In the genomic region with DNA sequence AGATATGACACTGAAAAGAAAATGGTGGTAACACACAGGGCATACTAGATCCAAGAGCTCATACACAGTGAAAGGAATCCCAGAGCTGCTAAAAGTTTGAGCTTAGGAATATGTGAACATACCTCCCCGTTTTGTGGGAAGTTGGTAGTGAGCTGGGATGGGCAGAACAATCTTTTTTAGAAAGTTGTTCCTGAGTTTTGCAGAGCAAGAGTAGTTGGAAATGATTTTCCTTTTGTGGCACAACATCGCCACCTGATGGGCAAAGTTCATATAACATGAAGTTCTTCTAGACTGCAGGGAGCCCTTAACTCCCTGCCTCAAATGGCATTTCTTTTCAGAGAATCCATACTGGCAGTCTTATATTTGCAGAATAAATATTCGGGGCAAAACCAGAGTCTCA, we compare ENCODE assay signal across 9 mouse cellular contexts. TPM values are rescaled to one million over a fixed set of nuclear protein-coding genes. Genes with fewer than 3 reads are reported as not detected.
A peak's percentile ranks its signal among the peaks of the same experiment; 100 is the strongest.
DNase-seq lines count a peak whose midpoint lies in the region; ATAC-seq and TF ChIP-seq lines count a peak whose summit lies in the region.
"Had no signal": no experiment of that assay in that cellular context is flagged by ENCODE, and none has a peak within 500 bp of the region (broad histone marks: within the 10 kb centered on the region; RNA-seq: fewer than 3 reads in every experiment).

No protein-coding gene starts in this region.

- no peak overlapping the region for H3K4me3 ChIP-seq in hindbrain, embryonic 10.5 days
- no peak overlapping the region for H3K4me3 ChIP-seq in hindbrain, embryonic 13.5 days
- no peak overlapping the region for H3K4me3 ChIP-seq in hindbrain, embryonic 14.5 days (replicated peaks; ENCODE audit: low read length)
- no peak overlapping the region for H3K4me3 ChIP-seq in midbrain, postnatal 0 days (ENCODE audit: low read depth, low read length)
- H3K4me3 ChIP-seq: megakaryocyte, embryonic 14.5 days had no signal

- H3K27me3 ChIP-seq in hindbrain, embryonic 10.5 days (ENCODE audit: insufficient read depth, poor library complexity, severe bottlenecking) = peaks cover 17% of the 10 kb centered on the region; the same call in 1 of the 2 replicates
- peaks cover 11% of the 10 kb centered on the region for H3K27me3 ChIP-seq in hindbrain, embryonic 13.5 days
- no peaks in the 10 kb centered on the region for H3K27me3 ChIP-seq in hindbrain, embryonic 14.5 days (ENCODE audit: control insufficient read depth, insufficient read depth, low read length)
- H3K27me3 ChIP-seq in midbrain, postnatal 0 days (ENCODE audit: insufficient read depth, low read length) = no peaks in the 10 kb centered on the region

- peak; percentile 83 for TF ChIP-seq CTCF in midbrain, postnatal 0 days (IDR thresholded peaks at IDR 0.05)

- intact Hi-C loops in left cerebral cortex, postnatal 10 days (cut with DNase I) = loop anchor here (5.0 kb wide), 2 partner anchors 772 to 1092 kb away; no protein-coding TSS in a partner anchor

- no peaks in the 10 kb centered on the region for H3K4me1 ChIP-seq in hindbrain, embryonic 10.5 days (replicated peaks)
- no peaks in the 10 kb centered on the region for H3K4me1 ChIP-seq in hindbrain, embryonic 13.5 days (replicated peaks)
- no peaks in the 10 kb centered on the region for H3K4me1 ChIP-seq in hindbrain, embryonic 14.5 days (replicated peaks; ENCODE audit: control insufficient read depth, insufficient read depth, low read length)
- H3K4me1 ChIP-seq in midbrain, postnatal 0 days (ENCODE audit: insufficient read depth, low read length) = no peaks in the 10 kb centered on the region
- H3K4me1 ChIP-seq: megakaryocyte, embryonic 14.5 days had no signal

- no peaks in the 10 kb centered on the region for H3K36me3 ChIP-seq in hindbrain, embryonic 10.5 days
- H3K36me3 ChIP-seq in hindbrain, embryonic 13.5 days = no peaks in the 10 kb centered on the region
- H3K36me3 ChIP-seq in hindbrain, embryonic 14.5 days (replicated peaks; ENCODE audit: control insufficient read depth, insufficient read depth) = no peaks in the 10 kb centered on the region
- no peaks in the 10 kb centered on the region for H3K36me3 ChIP-seq in midbrain, postnatal 0 days (ENCODE audit: insufficient read depth, low read length)

- H3K9ac ChIP-seq in hindbrain, embryonic 13.5 days = no peak overlapping the region
- H3K9ac ChIP-seq in hindbrain, embryonic 14.5 days = no peak overlapping the region
- H3K9ac ChIP-seq in midbrain, postnatal 0 days (replicated peaks; ENCODE audit: low read length, poor library complexity, severe bottlenecking) = no peak overlapping the region

- no peak overlapping the region for H3K27ac ChIP-seq in hindbrain, embryonic 10.5 days
- H3K27ac ChIP-seq in hindbrain, embryonic 13.5 days = no peak overlapping the region
- no peak overlapping the region for H3K27ac ChIP-seq in hindbrain, embryonic 14.5 days
- H3K27ac ChIP-seq in midbrain, postnatal 0 days (ENCODE audit: low read depth, low read length) = no peak overlapping the region

- no peaks in the 10 kb centered on the region for H3K9me3 ChIP-seq in hindbrain, embryonic 10.5 days
- H3K9me3 ChIP-seq in hindbrain, embryonic 13.5 days = no peaks in the 10 kb centered on the region
- H3K9me3 ChIP-seq in hindbrain, embryonic 14.5 days (ENCODE audit: control insufficient read depth, low read length) = no peaks in the 10 kb centered on the region
- H3K9me3 ChIP-seq in midbrain, postnatal 0 days (ENCODE audit: low read length) = no peaks in the 10 kb centered on the region
- H3K9me3 ChIP-seq: megakaryocyte, embryonic 14.5 days had no signal

- no peak overlapping the region for H3K4me2 ChIP-seq in hindbrain, embryonic 13.5 days
- no peak overlapping the region for H3K4me2 ChIP-seq in hindbrain, embryonic 14.5 days (replicated peaks)
- no peak overlapping the region for H3K4me2 ChIP-seq in midbrain, postnatal 0 days (ENCODE audit: low read depth, low read length, poor library complexity, severe bottlenecking)

- ATAC-seq in hindbrain, embryonic 13.5 days (ENCODE audit: low FRiP score) = no peak
- ATAC-seq in hindbrain, embryonic 14.5 days (ENCODE audit: low FRiP score) = peak; percentile 66; the same call in 1 of the 2 replicates
- peak; percentile 69; the same call in 1 of the 2 replicates for ATAC-seq in midbrain, postnatal 0 days (ENCODE audit: low FRiP score)

- WGBS in hindbrain, embryonic 10.5 days = 6% methylated on average over 3 of the region's 3 CpGs
- whole genome bisulfite sequencing in hindbrain, embryonic 13.5 days = 8% methylated on average over 3 of the region's 3 CpGs
- WGBS in hindbrain, embryonic 14.5 days = 9% methylated on average over 3 of the region's 3 CpGs
- WGBS in midbrain, postnatal 0 days = 9% methylated on average over 3 of the region's 3 CpGs

- DNase-seq in hindbrain, embryonic 10.5 days (ENCODE audit: low spot score) = peak; percentile 63
- DNase-seq in WW6 (ENCODE audit: low read depth, low spot score) = peak; percentile 20
- peak; percentile 80 for DNase-seq in embryo, embryonic 11 days
- DNase-seq in hindbrain, embryonic 14.5 days (ENCODE audit: low spot score) = peak; percentile 94
- DNase-seq in left cerebral cortex, postnatal 10 days (ENCODE audit: extremely low spot score in 1 of 2, low spot score in 2 of 2) = peak; percentile 65 to 75
- peak; percentile 86 for DNase-seq in midbrain, postnatal 0 days (ENCODE audit: low spot score)
- peak; percentile 60 for DNase-seq in urinary bladder, postnatal 25 days (ENCODE audit: low spot score)

RNA-seq across cellular contexts. Expression of gene Foxf2, which starts 33.3 kb away (rescaled TPM):
- polyA plus RNA-seq in hindbrain, embryonic 10.5 days (2016; fragmentation: Nextera tagmentation; extraction: Ambion mirVana) = 5.7 and 11.8 TPM in 2 replicates
- polyA plus RNA-seq in hindbrain, embryonic 13.5 days (2015; fragmentation: Nextera tagmentation; extraction: Ambion mirVana) = 4.7 and 5.5 TPM in 2 replicates
- polyA plus RNA-seq in hindbrain, embryonic 14.5 days (2014; fragmentation: Nextera tagmentation; extraction: Ambion mirVana) = 5.3 and 6.2 TPM in 2 replicates
- 10 to 100 TPM in 1 of 2 experiments, 1 to 10 TPM in 1; 8.2 to 10.2 TPM for total RNA-seq in left cerebral cortex, postnatal 10 days (2021)
- 7.5 and 11.0 TPM in 2 replicates for total RNA-seq in midbrain, postnatal 0 days (2014; rRNA removed)
- 4.3 and 5.1 TPM in 2 replicates for polyA plus RNA-seq in midbrain, postnatal 0 days (2015; fragmentation: Nextera tagmentation; extraction: Ambion mirVana)

Comparison
In these comparisons a context has a peak if more than half of its experiments do, and no peak if none do; other contexts are left out.
1. DNase-seq: peak in every context shown above with its lines; median percentile 94 in hindbrain, embryonic 14.5 days; 86 in midbrain, postnatal 0 days; 80 in embryo, embryonic 11 days; 70 in left cerebral cortex, postnatal 10 days; 63 in hindbrain, embryonic 10.5 days; 60 in urinary bladder, postnatal 25 days; 20 in WW6.